Mouse (Mus musculus) heart, embryonic 14.5 days (tissue): ENCODE results near the gene Tmprss6. TPM values are rescaled to one million over a fixed set of nuclear protein-coding genes. Genes with fewer than 3 reads are reported as not detected.

ENCODE experiments used
- ATAC-seq: fragments of 200-750 bp; cut with Nextera tagmentation; 2 replicates; pipeline ENCODE4 v1.8.0; 2017; ENCODE audit warnings: low read depth, moderate TSS enrichment; ENCODE audit not compliant: insufficient number of reproducible peaks, insufficient read depth, low FRiP score
- H3K27ac ChIP-seq, 2 experiments: fragments of 200-500 bp in 1 of 2; fragments of 300-500 bp in 1 of 2; sonication (generic) in 1 of 2; replicated peaks in 1 of 2; 2 replicates each; pipeline ENCODE4 v1.5.1; 2012 to 2014; ENCODE audit warnings: low read depth in 2 of 2, low read length in 2 of 2, control low read depth in 1 of 2, mild to moderate bottlenecking in 1 of 2, mixed read lengths in 1 of 2; ENCODE audit not compliant: control insufficient read depth in 1 of 2, insufficient read depth in 1 of 2
- H3K27me3 ChIP-seq: fragments of 300-500 bp; sonication (generic); 2 replicates; pipeline ENCODE4 v1.6.1; 2014; ENCODE audit warnings: mild to moderate bottlenecking, low read length, control low read depth; ENCODE audit not compliant: control insufficient read depth, insufficient read depth
- H3K36me3 ChIP-seq: fragments of 300-500 bp; sonication (generic); 2 replicates; pipeline ENCODE4 v1.6.1; 2014; ENCODE audit warnings: mild to moderate bottlenecking, control low read depth, low read length, mixed read lengths; ENCODE audit not compliant: control insufficient read depth, insufficient read depth
- H3K4me1 ChIP-seq, 2 experiments: fragments of 200-500 bp in 1 of 2; fragments of 300-500 bp in 1 of 2; sonication (generic) in 1 of 2; 2 replicates each; pipeline ENCODE4 v1.6.1; 2012 to 2014; ENCODE audit warnings: low read length in 2 of 2, control low read depth in 1 of 2, mixed read lengths in 1 of 2; ENCODE audit not compliant: control insufficient read depth in 2 of 2, insufficient read depth in 2 of 2
- H3K4me2 ChIP-seq: fragments of 300-500 bp; sonication (generic); 2 replicates; pipeline ENCODE4 v1.6.1; 2014; ENCODE audit warnings: mild to moderate bottlenecking, low read length
- H3K4me3 ChIP-seq, 2 experiments: fragments of 200-500 bp in 1 of 2; fragments of 300-500 bp in 1 of 2; sonication (generic) in 1 of 2; 2 replicates each; pipeline ENCODE4 v1.5.1; 2012 to 2014; ENCODE audit warnings: low read length in 2 of 2, mild to moderate bottlenecking in 2 of 2, control low read depth in 1 of 2, low read depth in 1 of 2, moderate library complexity in 1 of 2; ENCODE audit not compliant: control insufficient read depth in 1 of 2, insufficient read depth in 1 of 2
- H3K9ac ChIP-seq: fragments of 300-500 bp; sonication (generic); 2 replicates; pipeline ENCODE4 v1.6.1; 2014; ENCODE audit warnings: mild to moderate bottlenecking, low read length
- H3K9me3 ChIP-seq: fragments of 300-500 bp; sonication (generic); 2 replicates; pipeline ENCODE4 v1.6.1; 2016; ENCODE audit warnings: low read length, control low read depth; ENCODE audit not compliant: control insufficient read depth
- WGBS: fragments of 180-500 bp; shearing (Covaris S2); extraction: QIAGEN DNeasy Blood & Tissue Kit; methylation state at CpG from one replicate; pipeline ENCODE4 v1.1.7; 2014; 5-methylcytosine and 5-hydroxymethylcytosine counted together
- polyA plus RNA-seq: library from polyadenylated mRNA; unstranded; fragments of >200 nt; fragmentation: Nextera tagmentation; extraction: Ambion mirVana; gene quantifications from 2 replicates; pipeline ENCODE4 v1.2.1, GENCODE M21; 2014

The Tmprss6 gene
- polyA plus RNA-seq, 1 experiment from 2014 or later, result not detected

DNA sequence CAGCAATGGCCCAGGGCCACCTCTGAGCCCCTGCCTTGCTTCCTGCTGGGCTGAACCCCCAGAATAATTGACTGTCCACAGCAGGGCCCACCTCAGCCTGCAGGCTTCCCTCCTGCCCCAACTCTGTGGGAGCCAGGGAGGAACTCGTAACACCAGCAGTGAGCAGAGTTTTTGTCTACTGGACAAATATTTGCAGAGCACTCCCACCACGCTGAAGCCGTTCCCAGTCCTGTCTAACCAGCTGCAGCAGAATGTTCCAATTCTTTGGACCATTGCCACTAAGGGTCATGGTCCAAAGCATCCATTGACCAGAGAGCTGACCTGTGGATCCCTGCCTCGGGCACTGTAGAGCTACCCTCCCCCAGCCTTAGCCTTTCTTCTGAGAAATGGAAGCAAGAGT lies 51.5 kb downstream of the Tmprss6 start:
- H3K4me1 ChIP-seq, result peaks cover 6 to 7% of the 10 kb centered on the region in 2 experiments
- H3K4me3 ChIP-seq, result no peak overlapping the region
- H3K27me3 ChIP-seq, result peaks cover 12% of the 10 kb centered on the region
- no peak overlapping the region for H3K4me2 ChIP-seq
- H3K27ac ChIP-seq, result no peak overlapping the region
- no peak overlapping the region for H3K9ac ChIP-seq
- WGBS, result 53% methylated on average over 4 of the region's 4 CpGs
- H3K36me3 ChIP-seq, result no peaks in the 10 kb centered on the region
- no peaks in the 10 kb centered on the region for H3K9me3 ChIP-seq
- no peak for ATAC-seq

DNA sequence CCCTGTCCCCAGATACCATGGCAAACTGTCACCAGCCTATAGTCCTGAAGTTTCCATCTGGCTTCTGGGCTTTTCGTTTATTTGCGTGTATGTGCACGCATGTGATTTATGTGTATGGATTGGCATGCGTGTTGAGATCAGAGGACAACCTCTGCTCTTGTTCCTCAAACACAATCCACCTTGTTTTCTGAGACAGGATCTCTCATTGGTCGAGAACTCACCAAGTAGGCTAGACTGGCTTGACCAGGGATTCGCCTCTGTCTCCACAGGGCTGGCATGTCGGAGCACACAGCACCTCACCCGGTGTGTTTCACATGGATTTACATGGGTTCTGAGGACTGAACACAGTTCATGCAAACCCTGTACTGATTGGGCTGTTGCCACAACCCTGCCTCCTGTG lies 54.3 kb downstream of the Tmprss6 start:
- H3K4me2 ChIP-seq, result no peak overlapping the region
- H3K4me3 ChIP-seq, result no peak overlapping the region
- WGBS, result 90% methylated on average over 8 of the region's 8 CpGs
- no peak for ATAC-seq
- no peak overlapping the region for H3K9ac ChIP-seq
- H3K27ac ChIP-seq, result no peak overlapping the region
- H3K9me3 ChIP-seq, result no peaks in the 10 kb centered on the region
- peaks cover 31% of the 10 kb centered on the region for H3K27me3 ChIP-seq
- H3K36me3 ChIP-seq, result no peaks in the 10 kb centered on the region
- H3K4me1 ChIP-seq, result peaks cover 9 to 15% of the 10 kb centered on the region in 2 experiments

DNA sequence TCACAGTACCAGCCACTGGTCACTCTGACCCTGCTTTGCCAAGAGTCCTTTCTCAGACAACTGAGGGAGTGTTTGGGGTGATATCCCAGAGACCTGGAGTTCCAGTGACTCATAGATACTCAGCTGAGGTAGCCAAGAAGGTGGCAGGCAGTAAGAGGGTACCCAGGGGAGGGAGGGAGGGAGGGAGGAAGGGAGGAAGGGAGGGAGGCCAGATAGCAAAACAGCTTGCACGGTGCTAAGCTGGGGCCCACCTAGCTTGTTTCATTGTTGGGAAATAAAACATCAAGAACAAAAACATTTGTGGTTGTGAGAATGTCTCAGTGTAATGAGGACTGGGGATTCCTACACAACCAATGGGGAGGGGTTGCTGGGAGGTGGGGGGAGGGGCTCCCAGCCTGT lies 54.7 kb downstream of the Tmprss6 start:
- Histone ChIP-seq H3K9me3 (no peaks in the 10 kb centered on the region), H3K4me1 (peaks cover 9 to 15% of the 10 kb centered on the region in 2 experiments), H3K36me3 (no peaks in the 10 kb centered on the region), H3K4me3 (no peak overlapping the region), H3K27me3 (peaks cover 35% of the 10 kb centered on the region), H3K9ac (no peak overlapping the region), H3K4me2 (no peak overlapping the region), H3K27ac (no peak overlapping the region)
- 55% methylated on average over 1 of the region's 1 CpGs for WGBS
- ATAC-seq, result no peak

DNA sequence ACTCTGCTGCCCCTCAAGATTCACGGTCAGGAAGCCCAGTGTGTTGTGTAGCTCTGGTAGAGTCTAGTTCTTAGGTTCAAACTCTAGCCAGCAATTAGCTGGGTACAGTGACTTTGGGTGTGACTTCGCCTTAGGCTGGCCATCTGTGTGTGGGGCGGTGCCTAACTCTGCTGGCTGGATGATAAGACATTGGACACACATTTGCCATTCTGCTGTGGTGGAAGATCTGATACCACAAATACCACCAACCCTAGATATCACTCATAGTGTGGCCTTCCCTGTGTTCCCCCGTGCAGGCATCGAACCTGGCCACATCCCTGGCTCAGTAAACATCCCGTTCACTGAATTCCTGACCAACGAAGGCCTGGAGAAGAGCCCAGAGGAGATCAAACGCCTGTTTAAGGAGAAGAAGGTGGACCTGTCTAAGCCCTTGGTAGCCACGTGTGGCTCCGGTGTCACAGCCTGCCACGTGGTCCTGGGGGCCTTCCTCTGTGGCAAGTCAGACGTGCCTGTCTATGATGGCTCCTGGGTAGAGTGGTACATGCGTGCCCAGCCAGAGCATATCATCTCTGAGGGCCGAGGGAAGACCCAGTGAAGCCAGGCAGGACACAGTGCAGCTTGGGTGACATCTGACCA lies 55.2 kb downstream of the Tmprss6 start:
- no peaks in the 10 kb centered on the region for H3K9me3 ChIP-seq
- H3K4me2 ChIP-seq, result no peak overlapping the region
- no peak overlapping the region for H3K27ac ChIP-seq
- no peaks in the 10 kb centered on the region for H3K36me3 ChIP-seq
- H3K27me3 ChIP-seq, result peaks cover 40% of the 10 kb centered on the region
- peaks cover 9 to 15% of the 10 kb centered on the region in 2 experiments for H3K4me1 ChIP-seq
- H3K9ac ChIP-seq, result no peak overlapping the region
- H3K4me3 ChIP-seq, result no peak overlapping the region
- WGBS, result 80% methylated on average over 14 of the region's 14 CpGs
- no peak for ATAC-seq

DNA sequence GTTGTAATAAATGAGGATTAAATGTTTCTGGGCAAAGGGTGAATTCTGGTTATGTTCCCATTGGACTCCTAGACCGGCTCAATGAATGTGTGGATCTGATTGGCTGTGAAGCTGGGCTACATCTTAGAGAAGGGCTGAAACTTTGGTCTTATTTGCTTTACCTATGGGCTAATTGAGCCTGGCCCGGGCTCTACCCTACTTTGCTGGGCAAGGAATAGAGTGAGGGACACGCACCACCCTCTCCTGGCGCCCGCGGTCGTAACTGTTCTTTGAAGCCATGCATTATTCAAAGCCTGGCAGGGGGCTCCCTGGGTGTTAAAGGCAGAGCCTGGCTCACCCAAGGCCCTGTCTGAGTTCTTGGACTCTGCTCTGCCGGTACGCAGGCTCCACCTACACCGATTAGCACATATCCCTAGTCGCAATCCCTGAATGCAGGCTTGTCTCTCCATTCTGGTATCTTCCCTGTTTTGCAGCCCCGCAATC lies 58.8 kb downstream of the Tmprss6 start:
- Histone ChIP-seq H3K27ac (no peak overlapping the region), H3K27me3 (peaks cover 48% of the 10 kb centered on the region), H3K9ac (peak overlapping the region; percentile 48), H3K4me3 (peak overlapping the region; percentile 28 to 30), H3K36me3 (no peaks in the 10 kb centered on the region), H3K4me2 (peak overlapping the region; percentile 63), H3K4me1 (peaks cover 15 to 33% of the 10 kb centered on the region in 2 experiments), H3K9me3 (no peaks in the 10 kb centered on the region)
- ATAC-seq, result no peak
- WGBS, result 22% methylated on average over 12 of the region's 12 CpGs

DNA sequence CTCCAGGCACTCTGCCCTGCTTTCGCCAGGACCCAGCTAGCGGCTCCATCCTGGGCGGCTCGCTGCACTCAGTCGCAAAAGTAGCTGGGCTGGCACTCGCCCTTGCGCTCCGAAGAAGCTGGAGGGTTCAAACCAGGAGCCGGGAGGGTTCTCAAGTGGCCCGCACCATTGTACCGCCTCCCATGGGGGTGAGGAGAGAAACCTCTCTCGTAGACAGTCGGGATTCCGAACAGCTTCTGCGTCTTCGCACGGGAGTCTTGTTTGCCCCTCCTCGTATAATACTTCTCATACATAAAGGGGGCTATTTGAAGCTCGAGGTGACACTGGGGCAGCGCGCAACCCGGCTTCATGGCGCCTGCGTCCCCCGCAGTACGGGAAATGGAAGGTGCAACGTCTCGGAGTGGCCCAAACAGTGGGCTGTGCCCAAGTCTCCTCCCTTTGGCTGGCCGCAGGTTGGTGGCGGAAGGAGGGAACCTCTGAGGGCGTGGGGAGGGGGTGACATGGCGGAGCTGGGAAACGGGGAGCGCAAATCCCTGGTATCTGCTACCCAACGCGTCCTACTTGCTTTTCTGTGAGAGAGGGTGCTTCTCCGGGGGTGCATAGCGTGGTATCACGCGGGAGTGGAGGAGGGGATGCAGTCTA lies 62.0 kb downstream of the Tmprss6 start, which contains the start of gene Mpst:
Gene Mpst (plus strand): TSS at position 124 of the 642 bp plus-strand sequence.
- H3K27me3 ChIP-seq, result peaks cover 40% of the 10 kb centered on the region
- peak within 1 kb of the TSS; percentile 77 to 90 for H3K4me3 ChIP-seq
- under 1% methylated on average over 40 of the region's 40 CpGs for WGBS
- peak within 1 kb of the TSS; percentile 85 for H3K9ac ChIP-seq
- H3K36me3 ChIP-seq, result no peaks in the 10 kb centered on the region
- no peaks in the 10 kb centered on the region for H3K9me3 ChIP-seq
- peak; percentile 73 for ATAC-seq
- H3K27ac ChIP-seq, result peak within 1 kb of the TSS; percentile 92 to 95
- H3K4me1 ChIP-seq, result peaks cover 33 to 54% of the 10 kb centered on the region in 2 experiments
- peak within 1 kb of the TSS; percentile 96 for H3K4me2 ChIP-seq

DNA sequence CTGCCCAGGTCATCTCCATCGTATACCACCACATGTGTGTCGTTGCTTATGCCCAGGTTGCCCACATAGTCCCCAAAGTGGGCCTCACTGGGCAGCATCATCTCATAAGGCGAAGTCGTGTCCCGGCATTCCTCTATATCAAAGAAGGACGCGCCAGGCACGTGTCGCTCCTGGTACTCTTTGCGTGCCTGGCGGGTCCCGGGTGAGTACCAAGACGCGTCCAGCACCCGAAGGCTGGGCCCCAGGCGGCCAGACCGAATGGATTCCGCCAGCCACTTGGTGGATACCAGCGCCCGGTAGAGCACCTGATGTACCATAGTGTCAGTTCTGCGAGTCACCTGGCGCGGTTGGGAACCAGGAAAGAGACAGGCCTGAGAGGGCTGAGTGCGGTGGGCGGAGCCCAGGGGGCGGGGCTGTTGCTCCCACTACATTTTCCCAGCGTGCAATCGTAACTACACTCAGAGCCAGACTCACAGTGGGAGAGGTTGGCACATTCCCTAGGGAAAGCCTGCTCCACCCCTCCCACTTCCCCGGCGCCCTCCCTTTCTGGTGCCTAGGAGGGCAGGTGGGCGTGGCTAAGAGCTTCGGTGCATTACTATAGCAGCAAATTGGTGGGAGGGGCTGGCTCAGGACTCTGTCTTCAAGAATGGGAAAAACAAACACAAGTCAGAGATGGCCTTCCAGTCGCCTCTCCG lies 62.8 kb downstream of the Tmprss6 start, which contains the start of gene Tst:
Gene Tst (minus strand): TSS at position 391 of the 695 bp plus-strand sequence.
- H3K9me3 ChIP-seq, result no peaks in the 10 kb centered on the region
- peak within 1 kb of the TSS; percentile 92 to 95 for H3K27ac ChIP-seq
- peaks cover 32% of the 10 kb centered on the region for H3K27me3 ChIP-seq
- H3K36me3 ChIP-seq, result no peaks in the 10 kb centered on the region
- ATAC-seq, result peak; percentile 80
- peak within 1 kb of the TSS; percentile 96 for H3K4me2 ChIP-seq
- H3K4me3 ChIP-seq, result peak within 1 kb of the TSS; percentile 77 to 90
- peak within 1 kb of the TSS; percentile 85 for H3K9ac ChIP-seq
- H3K4me1 ChIP-seq, result peaks cover 37 to 58% of the 10 kb centered on the region in 2 experiments
- WGBS, result 2% methylated on average over 34 of the region's 34 CpGs
